Mouse (Mus musculus) midbrain, embryonic 12.5 days (tissue): ENCODE measurements around the gene Aak1. TPM values are rescaled to one million over a fixed set of nuclear protein-coding genes. Genes with fewer than 3 reads are reported as not detected.

ENCODE experiments used
- ATAC-seq: fragments of 200-750 bp; cut with Nextera tagmentation; 2 replicates; pipeline ENCODE4 v1.8.0; 2017; ENCODE audit warnings: low read depth, moderate TSS enrichment, moderate library complexity; ENCODE audit not compliant: low FRiP score
- H3K27ac ChIP-seq: fragments of 300-500 bp; sonication (generic); replicated peaks from 2 replicates; pipeline ENCODE4 v1.5.1; 2016; ENCODE audit warnings: mild to moderate bottlenecking
- H3K27me3 ChIP-seq: fragments of 300-500 bp; sonication (generic); 2 replicates; pipeline ENCODE4 v1.6.1; 2016; ENCODE audit warnings: mild to moderate bottlenecking
- H3K36me3 ChIP-seq: fragments of 300-500 bp; sonication (generic); 2 replicates; pipeline ENCODE4 v1.6.1; 2016
- H3K4me1 ChIP-seq: fragments of 300-500 bp; sonication (generic); 2 replicates; pipeline ENCODE4 v1.6.1; 2016
- H3K4me2 ChIP-seq: fragments of 300-500 bp; sonication (generic); replicated peaks from 2 replicates; pipeline ENCODE4 v1.6.1; 2016; ENCODE audit warnings: mild to moderate bottlenecking, moderate library complexity
- H3K4me3 ChIP-seq: fragments of 300-500 bp; sonication (generic); 2 replicates; pipeline ENCODE4 v1.5.1; 2016; ENCODE audit warnings: mild to moderate bottlenecking
- H3K9ac ChIP-seq: fragments of 300-500 bp; sonication (generic); replicated peaks from 2 replicates; pipeline ENCODE4 v1.6.1; 2016; ENCODE audit warnings: mild to moderate bottlenecking, moderate library complexity
- H3K9me3 ChIP-seq: fragments of 300-500 bp; sonication (generic); 2 replicates; pipeline ENCODE4 v1.6.1; 2016; ENCODE audit warnings: mild to moderate bottlenecking
- WGBS: fragments of 180-500 bp; shearing (Covaris S2); methylation state at CpG from one replicate; pipeline ENCODE4 v1.1.7; 2016; 5-methylcytosine and 5-hydroxymethylcytosine counted together
- polyA plus RNA-seq: library from polyadenylated mRNA; unstranded; fragments of >200 nt; fragmentation: Nextera tagmentation; extraction: Ambion mirVana; gene quantifications from 2 replicates; pipeline ENCODE4 v1.2.1, GENCODE M21; 2016

The Aak1 gene
- polyA plus RNA-seq, 1 experiment from 2014 or later, result 30.6 TPM

DNA sequence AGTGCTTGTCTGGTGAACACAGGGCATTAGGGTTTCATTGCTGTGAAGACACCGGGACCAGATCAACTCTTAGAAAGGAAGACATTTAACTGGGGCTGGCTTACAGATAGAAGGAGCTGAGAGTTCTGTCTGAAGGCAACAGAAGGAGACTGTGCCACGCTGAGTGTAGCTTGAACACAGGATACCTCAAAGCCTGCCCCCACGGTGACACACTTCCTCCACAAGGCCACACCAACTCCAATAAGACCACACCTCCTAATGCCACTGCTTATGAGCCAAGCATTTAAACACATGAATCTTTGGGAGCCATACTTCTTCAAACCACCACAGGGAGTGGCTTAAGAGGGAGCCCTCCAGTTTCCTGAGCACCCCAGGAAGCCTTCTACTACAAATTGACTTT lies 51.2 kb downstream of the Aak1 start:
- no peaks in the 10 kb centered on the region for H3K27me3 ChIP-seq
- no peaks in the 10 kb centered on the region for H3K36me3 ChIP-seq
- no peak overlapping the region for H3K4me3 ChIP-seq
- no peak for ATAC-seq
- no peak overlapping the region for H3K4me2 ChIP-seq
- H3K9me3 ChIP-seq, result no peaks in the 10 kb centered on the region
- H3K4me1 ChIP-seq, result peaks cover 6% of the 10 kb centered on the region; the same call in 1 of the 2 replicates
- H3K27ac ChIP-seq, result no peak overlapping the region
- 98% methylated on average over 3 of the region's 3 CpGs for WGBS
- no peak overlapping the region for H3K9ac ChIP-seq

DNA sequence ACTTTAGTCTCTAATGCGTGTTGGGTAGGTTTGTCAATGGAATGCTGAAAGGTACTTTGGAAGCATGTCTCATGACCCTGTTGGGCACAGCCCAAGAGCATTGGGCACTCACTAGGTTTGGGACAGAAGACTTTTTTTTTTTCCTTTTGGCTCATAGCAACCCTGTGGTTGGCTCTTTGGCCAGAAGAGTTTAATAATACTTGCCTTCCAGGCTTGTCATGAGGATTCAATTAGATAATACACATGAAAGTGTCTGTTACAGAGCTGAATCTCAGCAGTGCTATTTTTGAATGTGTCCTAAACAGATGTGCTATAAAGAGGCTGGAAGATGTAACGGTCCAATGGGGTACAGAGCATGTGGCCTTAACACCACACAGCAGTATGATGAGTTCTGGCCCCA lies 56.2 kb downstream of the Aak1 start:
- WGBS, result 91% methylated on average over 2 of the region's 2 CpGs
- no peak overlapping the region for H3K4me2 ChIP-seq
- no peak overlapping the region for H3K4me3 ChIP-seq
- H3K27me3 ChIP-seq, result no peaks in the 10 kb centered on the region
- no peak overlapping the region for H3K27ac ChIP-seq
- no peaks in the 10 kb centered on the region for H3K9me3 ChIP-seq
- H3K36me3 ChIP-seq, result no peaks in the 10 kb centered on the region
- 0 out of 2 replicates have a peak, but pooled peaks cover 2% of the 10 kb centered on the region for H3K4me1 ChIP-seq
- H3K9ac ChIP-seq, result no peak overlapping the region
- ATAC-seq, result no peak

DNA sequence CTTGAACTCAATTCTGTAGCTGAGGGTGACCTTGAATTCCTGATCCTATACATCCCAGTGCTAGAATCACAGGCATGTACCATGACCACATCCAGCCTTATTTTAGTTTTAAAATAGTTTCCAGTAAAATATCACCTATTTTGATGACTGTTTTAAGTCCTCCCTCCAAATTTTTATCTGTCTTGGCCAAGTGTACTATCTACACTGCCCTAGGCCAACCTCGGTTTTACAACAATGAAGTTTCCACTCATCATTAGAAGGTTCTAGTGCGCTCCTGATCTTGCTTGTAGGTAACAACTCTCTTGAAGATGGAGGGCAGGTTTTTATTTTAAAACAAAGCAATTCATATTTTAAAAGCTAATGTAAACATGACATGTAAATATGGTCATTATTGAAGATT lies 57.9 kb downstream of the Aak1 start:
- no peaks in the 10 kb centered on the region for H3K36me3 ChIP-seq
- no peaks in the 10 kb centered on the region for H3K27me3 ChIP-seq
- H3K4me3 ChIP-seq, result no peak overlapping the region
- no peak overlapping the region for H3K9ac ChIP-seq
- H3K4me2 ChIP-seq, result no peak overlapping the region
- H3K4me1 ChIP-seq, result 0 out of 2 replicates have a peak, but pooled peaks cover 2% of the 10 kb centered on the region
- 94% methylated on average over 2 of the region's 2 CpGs for WGBS
- H3K27ac ChIP-seq, result no peak overlapping the region
- no peak for ATAC-seq
- H3K9me3 ChIP-seq, result no peaks in the 10 kb centered on the region

GRCm38 (mm10) chr6:86908561-86909150 lies 59.3 kb downstream of the Aak1 start:
- Histone ChIP-seq H3K4me2 (no peak overlapping the region), H3K27ac (no peak overlapping the region), H3K27me3 (no peaks in the 10 kb centered on the region), H3K4me1 (no peaks in the 10 kb centered on the region), H3K9me3 (no peaks in the 10 kb centered on the region), H3K4me3 (no peak overlapping the region), H3K9ac (no peak overlapping the region), H3K36me3 (no peaks in the 10 kb centered on the region)
- 66% methylated on average over 5 of the region's 5 CpGs for WGBS
- no peak for ATAC-seq

DNA sequence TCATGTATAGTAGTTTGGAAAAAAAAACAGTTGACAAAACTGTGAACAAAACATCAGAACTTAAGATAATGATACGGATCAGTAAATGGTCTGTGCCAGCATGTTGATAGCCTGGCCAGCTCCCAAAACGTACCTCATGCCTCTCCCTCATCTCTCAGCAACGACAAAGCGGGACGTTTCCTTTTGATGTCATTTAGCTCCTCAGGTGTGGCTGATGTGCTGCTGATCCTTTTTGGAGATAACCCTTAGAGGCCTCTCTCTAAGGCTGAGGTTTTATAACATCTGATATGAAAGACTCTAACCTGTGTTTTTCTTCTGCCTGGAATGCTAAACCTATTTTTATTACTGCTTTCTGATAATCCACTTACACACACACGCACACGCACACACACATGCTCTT lies 60.6 kb downstream of the Aak1 start:
- no peak overlapping the region for H3K4me3 ChIP-seq
- WGBS, result 92% methylated on average over 7 of the region's 7 CpGs

GRCm38 (mm10) chr6:86916157-86916820 lies 67.0 kb downstream of the Aak1 start:
- Histone ChIP-seq H3K4me2 (no peak overlapping the region), H3K4me1 (no peaks in the 10 kb centered on the region), H3K9ac (no peak overlapping the region), H3K9me3 (no peaks in the 10 kb centered on the region), H3K4me3 (no peak overlapping the region), H3K36me3 (no peaks in the 10 kb centered on the region), H3K27me3 (no peaks in the 10 kb centered on the region), H3K27ac (no peak overlapping the region)
- 82% methylated on average over 5 of the region's 5 CpGs for WGBS
- no peak for ATAC-seq

More for the DNA sequence above, 60.6 kb downstream of the Aak1 start:
- no peaks in the 10 kb centered on the region for H3K36me3 ChIP-seq
- no peak for ATAC-seq
- no peaks in the 10 kb centered on the region for H3K4me1 ChIP-seq
- no peaks in the 10 kb centered on the region for H3K9me3 ChIP-seq
- no peak overlapping the region for H3K9ac ChIP-seq
- H3K4me2 ChIP-seq, result no peak overlapping the region
- H3K27me3 ChIP-seq, result no peaks in the 10 kb centered on the region
- H3K27ac ChIP-seq, result no peak overlapping the region

DNA sequence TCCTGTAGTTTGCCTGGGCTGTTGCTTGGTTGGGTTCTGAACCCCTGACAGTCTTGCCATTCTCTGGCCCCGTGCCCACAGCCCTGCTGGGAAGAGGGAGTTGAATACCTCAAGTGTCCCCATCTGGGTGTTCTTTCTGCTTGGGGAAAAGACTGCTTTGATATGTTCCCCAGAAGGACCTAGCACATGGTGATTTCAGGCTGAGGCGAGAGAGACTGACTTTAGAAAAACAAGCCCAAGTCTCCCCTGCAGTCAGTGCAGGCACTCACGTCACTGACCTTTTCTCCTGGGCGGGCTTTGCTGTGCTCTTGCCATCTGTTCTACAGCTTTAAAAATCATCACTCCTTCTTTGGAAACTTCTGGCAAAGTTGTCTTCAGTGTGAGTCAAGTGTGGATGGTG lies 67.9 kb downstream of the Aak1 start:
- H3K9me3 ChIP-seq, result no peaks in the 10 kb centered on the region
- no peaks in the 10 kb centered on the region for H3K4me1 ChIP-seq
- no peaks in the 10 kb centered on the region for H3K27me3 ChIP-seq
- H3K9ac ChIP-seq, result no peak overlapping the region
- no peaks in the 10 kb centered on the region for H3K36me3 ChIP-seq
- ATAC-seq, result no peak
- H3K4me2 ChIP-seq, result no peak overlapping the region
- no peak overlapping the region for H3K27ac ChIP-seq
- 82% methylated on average over 4 of the region's 4 CpGs for WGBS
- H3K4me3 ChIP-seq, result no peak overlapping the region

DNA sequence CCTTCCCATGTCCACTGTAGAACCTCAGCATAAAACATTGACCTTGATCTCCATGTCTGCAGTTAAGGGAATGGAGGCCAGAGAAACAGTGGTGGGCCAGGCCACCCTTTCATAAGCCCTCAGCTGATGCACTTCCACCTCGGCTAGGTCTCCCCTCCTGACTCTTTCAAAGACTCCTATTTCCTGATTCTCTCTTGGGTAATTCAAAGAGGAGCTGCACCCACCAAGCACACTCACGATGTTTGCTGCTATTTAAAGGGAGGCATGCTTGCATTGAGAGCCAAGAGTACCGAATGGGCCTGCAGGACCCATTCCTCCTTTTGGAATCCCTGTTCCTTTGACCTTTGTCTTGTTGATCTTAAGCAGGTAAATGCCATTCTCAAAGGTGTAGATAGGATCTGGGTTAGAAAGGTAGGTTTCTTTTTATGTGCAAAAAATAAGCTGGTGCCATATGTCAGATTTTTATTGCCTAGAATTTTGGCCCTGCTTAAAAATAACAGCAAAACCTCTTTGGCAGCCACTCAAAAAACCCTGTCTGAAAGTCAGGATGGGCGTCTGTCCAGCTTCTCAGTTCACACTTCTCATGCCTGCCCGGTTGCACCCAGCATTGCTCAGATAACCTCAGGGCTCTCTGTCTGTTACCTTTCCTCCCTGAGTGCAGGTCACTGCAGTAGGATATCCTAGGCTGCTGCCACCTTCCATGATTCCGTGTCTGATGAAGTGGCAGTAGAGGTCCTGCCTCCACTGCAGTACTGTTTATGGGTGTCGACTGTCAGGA lies 68.9 kb downstream of the Aak1 start:
- Histone ChIP-seq H3K4me3 (no peak overlapping the region), H3K27me3 (no peaks in the 10 kb centered on the region), H3K4me2 (no peak overlapping the region), H3K9me3 (no peaks in the 10 kb centered on the region), H3K27ac (no peak overlapping the region), H3K36me3 (no peaks in the 10 kb centered on the region), H3K9ac (no peak overlapping the region), H3K4me1 (no peaks in the 10 kb centered on the region)
- no peak for ATAC-seq
- WGBS, result 86% methylated on average over 7 of the region's 7 CpGs

GRCm38 (mm10) chr6:86921880-86922279 lies 72.6 kb downstream of the Aak1 start:
- Histone ChIP-seq H3K27ac (no peak overlapping the region), H3K9ac (no peak overlapping the region), H3K9me3 (no peaks in the 10 kb centered on the region), H3K4me2 (no peak overlapping the region), H3K4me1 (no peaks in the 10 kb centered on the region), H3K27me3 (no peaks in the 10 kb centered on the region), H3K4me3 (no peak overlapping the region), H3K36me3 (peaks cover 3% of the 10 kb centered on the region; the same call in 1 of the 2 replicates)
- ATAC-seq, result no peak
- 20% methylated on average over 4 of the region's 4 CpGs for WGBS

DNA sequence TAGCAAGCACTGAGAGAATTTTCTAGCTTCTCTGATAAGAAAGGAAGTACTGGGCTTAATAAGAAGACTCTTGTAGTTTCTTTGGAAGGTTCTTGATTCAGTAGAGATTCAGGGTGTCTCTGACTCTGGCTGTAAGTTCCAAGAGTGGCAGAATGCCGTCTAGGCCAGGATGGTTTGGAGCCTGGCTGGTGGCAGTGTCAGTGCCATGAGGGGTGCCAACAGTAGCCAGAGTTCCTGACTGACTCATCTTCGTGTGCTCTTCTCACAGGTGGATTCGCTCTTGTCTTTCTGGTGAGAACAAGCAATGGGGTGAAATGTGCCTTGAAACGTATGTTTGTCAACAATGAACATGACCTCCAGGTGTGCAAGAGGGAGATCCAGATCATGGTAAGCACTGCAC lies 75.4 kb downstream of the Aak1 start:
- Histone ChIP-seq H3K9me3 (no peaks in the 10 kb centered on the region), H3K27ac (no peak overlapping the region), H3K9ac (no peak overlapping the region), H3K36me3 (peaks cover 13% of the 10 kb centered on the region), H3K4me3 (no peak overlapping the region), H3K27me3 (no peaks in the 10 kb centered on the region), H3K4me1 (no peaks in the 10 kb centered on the region), H3K4me2 (no peak overlapping the region)
- no peak for ATAC-seq
- 92% methylated on average over 4 of the region's 4 CpGs for WGBS

- 83% methylated on average over 5 of the region's 5 CpGs for WGBS
- H3K27ac ChIP-seq, result no peak overlapping the region
- no peak overlapping the region for H3K4me3 ChIP-seq
- ATAC-seq, result no peak
- no peaks in the 10 kb centered on the region for H3K27me3 ChIP-seq
- H3K4me1 ChIP-seq, result no peaks in the 10 kb centered on the region
- H3K9ac ChIP-seq, result no peak overlapping the region
- peaks cover 47% of the 10 kb centered on the region for H3K36me3 ChIP-seq
- H3K9me3 ChIP-seq, result peaks cover 9% of the 10 kb centered on the region; the same call in 1 of the 2 replicates
- no peak overlapping the region for H3K4me2 ChIP-seq
Measured at GRCm38 (mm10) chr6:86934541-86934940, 85.2 kb downstream of the Aak1 start.

- ATAC-seq, result no peak
- Histone ChIP-seq H3K4me3 (no peak overlapping the region), H3K36me3 (peaks cover 49% of the 10 kb centered on the region), H3K9me3 (peaks cover 9% of the 10 kb centered on the region; the same call in 1 of the 2 replicates), H3K27ac (no peak overlapping the region), H3K9ac (no peak overlapping the region), H3K27me3 (no peaks in the 10 kb centered on the region), H3K4me2 (no peak overlapping the region), H3K4me1 (no peaks in the 10 kb centered on the region)
- 97% methylated on average over 7 of the region's 7 CpGs for WGBS
Measured at GRCm38 (mm10) chr6:86939797-86940196, 90.5 kb downstream of the Aak1 start.
